Mouse (Mus musculus): ENCODE results near the gene Rpgrip1. TPM values are rescaled to one million over a fixed set of nuclear protein-coding genes. Genes with fewer than 3 reads are reported as not detected.

Rpgrip1 gene
- total RNA-seq, 2 experiments from 2014 or later = not detected

DNA sequence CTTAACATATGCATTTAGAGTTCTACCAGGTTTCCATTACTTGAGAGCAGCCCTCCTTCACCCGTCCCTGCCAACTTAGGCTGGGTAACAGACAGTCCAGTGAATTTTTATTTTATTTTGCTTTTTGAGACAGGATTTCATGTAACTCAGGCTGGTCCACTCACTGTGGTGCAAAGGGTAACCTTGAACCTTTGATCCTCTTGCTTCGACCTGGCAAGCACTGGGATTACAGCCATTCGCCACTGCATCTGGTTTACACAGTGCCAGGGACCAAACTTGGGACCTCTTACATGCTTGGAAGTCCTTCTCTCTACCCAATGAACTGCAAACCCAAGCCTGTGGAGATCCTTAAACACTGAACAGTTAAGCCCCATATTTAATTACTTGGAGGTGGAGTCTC, 14.1 kb downstream of the Rpgrip1 start:
- TF ChIP-seq CTCF (IDR thresholded peaks at IDR 0.05) = no peak
- Histone ChIP-seq H3K27ac (no peak overlapping the region), H3K4me3 (no peak overlapping the region)
- intact Hi-C loops (cut with DNase I) = no loop called here
- no peak for DNase-seq

DNA sequence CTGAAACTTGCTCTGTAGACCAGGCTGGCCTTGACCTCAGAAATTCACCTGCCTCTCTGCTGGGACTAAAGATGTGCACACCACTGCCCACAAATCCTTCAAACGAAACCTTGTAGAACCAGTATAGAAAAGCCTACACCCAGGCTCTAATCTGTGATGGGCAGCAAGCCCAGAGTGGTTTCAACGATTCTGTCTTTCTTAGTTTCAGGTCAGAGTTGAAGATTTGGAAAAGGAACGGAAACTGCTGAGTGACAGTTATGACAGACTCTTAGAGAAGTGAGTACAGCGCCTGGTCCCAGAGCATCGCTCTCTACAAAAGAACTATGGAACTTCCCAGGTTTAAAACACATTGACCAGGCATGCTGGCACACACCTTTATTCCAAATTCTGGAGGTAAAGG, 23.1 kb downstream of the Rpgrip1 start:
- TF ChIP-seq CTCF (IDR thresholded peaks at IDR 0.05) = no peak
- DNase-seq = no peak
- H3K4me3 ChIP-seq = no peak overlapping the region
- no peak overlapping the region for H3K27ac ChIP-seq
- intact Hi-C loops (cut with DNase I) = no loop called here

DNA sequence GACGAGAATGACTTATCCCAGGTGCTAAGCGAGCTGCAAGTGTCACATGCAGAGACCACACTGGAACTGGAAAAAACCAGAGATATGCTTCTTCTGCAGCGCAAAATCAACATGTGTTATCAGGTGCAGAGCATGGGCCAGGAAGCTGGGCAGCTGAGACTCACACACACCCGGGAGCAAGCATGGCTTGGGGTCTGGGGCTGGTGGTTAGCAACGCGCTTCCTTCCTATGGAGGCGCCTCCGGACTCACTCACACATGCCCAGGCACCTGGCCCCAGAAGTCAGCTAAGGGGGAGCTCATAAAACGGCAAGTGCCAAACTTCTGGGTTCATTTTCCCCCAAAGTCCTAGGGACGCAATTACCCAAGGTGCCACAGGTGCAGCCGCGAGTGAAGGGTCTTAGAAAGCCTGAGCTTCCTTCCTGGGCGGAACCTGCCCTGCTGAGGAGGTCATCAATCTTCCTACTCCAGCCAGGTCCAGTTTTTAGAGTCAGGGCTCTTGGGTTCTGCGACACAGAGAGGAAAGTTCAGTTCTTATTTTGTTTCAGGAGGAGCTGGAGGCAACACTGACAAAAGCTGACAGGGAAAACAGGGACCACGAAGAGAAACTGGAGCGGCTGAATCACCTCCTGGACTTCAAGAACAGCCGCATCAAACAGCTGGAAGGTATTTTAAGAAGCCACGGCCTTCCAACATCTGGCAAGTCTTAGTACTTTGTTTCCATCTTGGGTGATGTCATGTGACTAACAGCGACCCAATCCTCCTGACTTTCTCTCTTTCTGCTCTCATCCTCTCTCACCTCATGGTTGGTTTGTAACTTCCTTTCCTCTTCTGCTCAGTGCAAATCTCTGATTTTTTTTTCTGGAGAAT, 30.3 kb downstream of the Rpgrip1 start:
- no peak for DNase-seq
- no peak for TF ChIP-seq CTCF (IDR thresholded peaks at IDR 0.05)
- no peak overlapping the region for H3K27ac ChIP-seq
- H3K4me3 ChIP-seq = peak overlapping the region; percentile 41
- intact Hi-C loops (cut with DNase I) = no loop called here

DNA sequence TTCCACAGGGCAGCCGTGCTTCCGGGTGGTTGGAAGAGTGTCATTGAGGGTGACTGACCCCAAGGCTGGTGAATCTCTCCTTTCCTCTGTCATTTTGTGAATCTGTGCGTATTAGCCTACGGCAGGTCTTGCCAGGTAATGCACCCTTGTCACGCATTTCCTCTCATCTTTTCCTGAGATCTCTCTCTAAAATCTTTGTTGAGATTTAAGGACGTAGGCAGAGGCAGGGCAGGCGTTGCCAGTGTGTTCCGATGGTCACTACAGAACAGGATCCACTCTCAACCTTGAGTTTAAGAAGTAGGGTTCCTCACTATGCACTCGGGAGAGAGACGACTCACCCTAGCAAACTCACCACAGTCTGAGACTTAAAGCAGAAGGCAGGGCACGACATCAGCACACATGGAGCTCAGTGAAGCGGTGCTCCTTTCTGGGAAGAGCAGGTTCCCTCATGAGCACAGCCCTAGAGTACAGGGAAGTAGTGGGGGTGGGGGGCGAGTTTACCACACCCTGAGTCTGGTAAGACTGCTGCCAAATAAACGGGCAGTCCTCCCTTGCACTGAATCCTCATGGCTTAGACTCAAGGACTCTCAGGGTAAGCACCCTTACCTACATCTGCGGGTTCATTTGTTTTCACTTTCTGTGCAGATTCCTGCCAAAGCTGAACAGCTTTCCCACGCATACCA, 31.1 kb downstream of the Rpgrip1 start:
- no peak for TF ChIP-seq CTCF (IDR thresholded peaks at IDR 0.05)
- intact Hi-C loops (cut with DNase I) = no loop called here
- DNase-seq = no peak
- peak overlapping the region; percentile 41 for H3K4me3 ChIP-seq
- no peak overlapping the region for H3K27ac ChIP-seq

DNA sequence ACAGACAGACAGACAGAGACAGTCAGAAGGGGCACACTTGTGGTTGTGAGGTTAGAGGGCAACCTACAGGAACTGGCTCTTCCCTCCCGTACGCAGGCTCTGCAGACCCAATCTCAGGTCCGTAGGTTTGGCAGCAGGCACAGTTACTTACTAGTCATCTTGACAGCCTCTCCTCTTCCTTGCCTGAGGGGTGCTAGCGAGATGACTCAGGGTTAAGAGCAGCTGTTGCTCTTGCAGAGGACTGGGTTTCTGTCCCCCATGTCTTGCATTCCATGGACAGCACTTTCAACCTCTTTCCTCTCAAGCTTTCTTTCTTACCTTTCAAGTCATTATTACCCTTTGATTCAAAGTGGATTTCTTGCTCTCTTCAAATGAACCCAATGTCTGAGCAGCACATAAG, 33.7 kb downstream of the Rpgrip1 start:
- intact Hi-C loops (cut with DNase I) = no loop called here
- H3K27ac ChIP-seq = no peak overlapping the region
- no peak for TF ChIP-seq CTCF (IDR thresholded peaks at IDR 0.05)
- DNase-seq = no peak
- no peak overlapping the region for H3K4me3 ChIP-seq

DNA sequence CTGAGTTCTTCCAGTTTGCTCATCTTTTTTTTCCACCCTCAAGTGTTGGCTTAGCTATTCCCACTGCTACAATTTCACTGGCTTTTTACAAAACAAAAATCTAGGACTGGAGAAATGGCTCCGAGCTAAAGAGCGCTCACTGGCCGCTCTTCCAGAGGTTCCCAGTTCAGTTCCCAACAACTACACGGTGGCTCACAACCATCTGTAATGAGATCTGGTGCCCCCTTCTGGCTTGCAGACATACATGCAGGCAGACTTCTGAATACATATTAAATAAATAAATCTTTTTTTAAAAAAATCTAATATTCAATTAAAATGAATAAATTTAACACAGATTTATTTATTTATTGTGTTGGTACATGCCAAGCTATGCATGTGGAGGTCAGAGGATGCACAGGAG, 36.0 kb downstream of the Rpgrip1 start:
- no peak overlapping the region for H3K4me3 ChIP-seq
- H3K27ac ChIP-seq = no peak overlapping the region
- intact Hi-C loops (cut with DNase I) = no loop called here
- TF ChIP-seq CTCF (IDR thresholded peaks at IDR 0.05) = peak; percentile 47
- DNase-seq = no peak

DNA sequence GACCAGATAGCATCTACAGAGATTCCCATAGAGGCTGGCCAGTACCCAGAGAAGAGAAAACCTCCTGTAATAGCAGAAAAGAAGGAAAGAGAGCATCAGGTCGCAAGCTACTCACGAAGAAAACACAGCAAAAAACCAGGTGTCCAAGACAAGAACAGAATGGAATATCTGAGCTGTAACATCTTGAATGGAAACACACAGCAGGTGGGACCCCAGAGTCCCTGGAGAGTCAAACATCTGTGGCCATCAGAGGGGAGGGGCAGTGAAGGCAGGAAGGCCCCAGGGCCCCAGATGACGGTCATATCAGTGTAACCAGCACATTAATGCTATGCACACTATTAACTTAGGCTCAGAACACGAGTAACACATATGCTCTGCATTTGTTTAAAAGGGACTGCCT, 39.4 kb downstream of the Rpgrip1 start:
- DNase-seq = no peak
- no peak for TF ChIP-seq CTCF (IDR thresholded peaks at IDR 0.05)
- intact Hi-C loops (cut with DNase I) = no loop called here
- Histone ChIP-seq H3K27ac (no peak overlapping the region), H3K4me3 (no peak overlapping the region)

DNA sequence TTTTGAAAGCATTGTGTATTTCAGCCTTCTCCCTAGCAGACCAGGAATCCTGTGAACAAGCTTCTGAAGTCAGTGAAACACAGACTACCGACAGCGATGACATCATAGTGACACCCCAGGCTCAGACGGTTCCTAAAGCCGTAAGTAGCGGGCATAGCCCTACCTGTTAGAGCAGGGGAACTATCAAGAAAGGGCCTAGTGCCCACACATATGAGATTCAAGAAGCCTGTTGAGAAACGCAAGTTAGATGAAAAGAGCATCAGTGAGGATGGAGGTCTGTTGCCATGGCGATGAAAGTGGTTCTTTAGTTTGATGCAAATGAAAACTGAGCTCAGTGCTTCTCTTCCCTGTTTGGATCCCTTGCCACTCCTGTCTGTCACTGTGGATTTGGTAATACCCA, 41.7 kb downstream of the Rpgrip1 start:
- intact Hi-C loops (cut with DNase I) = no loop called here
- TF ChIP-seq CTCF (IDR thresholded peaks at IDR 0.05) = no peak
- H3K27ac ChIP-seq = no peak overlapping the region
- DNase-seq = no peak
- H3K4me3 ChIP-seq = no peak overlapping the region

DNA sequence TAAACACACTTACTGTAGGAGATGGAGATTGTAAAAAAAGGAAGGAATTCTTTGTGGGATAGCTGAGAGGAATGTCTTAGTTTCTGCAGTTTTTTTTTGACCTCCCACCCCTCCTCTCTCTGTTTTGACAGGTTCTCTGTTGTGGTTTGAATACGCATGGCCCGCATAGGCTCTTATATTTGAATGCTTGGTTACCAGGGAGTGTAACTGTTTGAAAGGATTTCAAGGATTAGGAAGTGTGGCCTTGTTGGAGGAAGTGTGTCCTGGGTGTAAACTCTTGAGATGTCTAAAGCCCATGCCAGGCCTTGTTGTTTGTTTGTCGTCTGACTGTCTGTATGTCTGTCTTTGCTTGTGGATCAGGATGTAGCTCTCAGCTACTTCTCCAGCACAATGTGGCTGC, 42.1 kb downstream of the Rpgrip1 start:
- no peak for DNase-seq
- Histone ChIP-seq H3K27ac (no peak overlapping the region), H3K4me3 (no peak overlapping the region)
- no peak for TF ChIP-seq CTCF (IDR thresholded peaks at IDR 0.05)
- intact Hi-C loops (cut with DNase I) = no loop called here

DNA sequence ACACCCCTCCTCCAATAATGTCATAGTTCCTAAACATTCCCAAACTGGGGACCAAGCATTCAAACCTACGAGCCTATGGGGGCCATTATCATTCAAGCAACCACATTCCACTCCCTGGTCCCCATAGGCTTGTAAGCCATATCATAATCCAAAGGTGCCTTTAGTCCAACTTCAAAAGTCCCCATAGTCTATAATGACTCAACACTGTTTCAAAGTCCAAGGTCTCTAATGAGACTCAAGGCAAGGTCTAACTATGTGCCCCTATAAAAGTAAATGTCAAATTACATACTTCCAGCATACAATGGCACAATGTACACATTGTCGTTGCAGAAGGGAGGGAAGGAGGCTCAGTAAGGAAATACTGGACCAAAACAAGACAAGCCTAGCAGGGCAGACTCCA, 44.5 kb downstream of the Rpgrip1 start:
- TF ChIP-seq CTCF (IDR thresholded peaks at IDR 0.05) = no peak
- Histone ChIP-seq H3K4me3 (no peak overlapping the region), H3K27ac (no peak overlapping the region)
- intact Hi-C loops (cut with DNase I) = no loop called here
- no peak for DNase-seq

DNA sequence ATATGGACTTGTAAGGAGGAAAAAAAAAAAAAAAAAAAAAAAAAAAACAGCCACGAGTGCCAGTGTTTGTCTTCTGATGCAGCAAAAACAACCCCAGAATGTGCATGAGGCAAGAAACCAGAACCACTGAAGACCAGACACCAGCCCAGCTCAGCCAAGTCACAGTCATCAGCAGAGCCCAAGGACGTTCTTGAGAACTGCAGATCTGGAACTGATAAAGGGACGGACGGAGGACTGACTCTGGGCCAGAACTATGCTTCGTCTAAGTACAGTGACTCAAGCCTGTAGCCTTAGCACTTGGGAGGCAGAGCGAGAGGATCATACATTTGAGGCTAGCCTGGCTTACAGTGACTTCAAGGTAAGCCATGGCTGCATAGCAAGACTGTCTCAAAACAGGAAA, 50.4 kb downstream of the Rpgrip1 start:
- TF ChIP-seq CTCF (IDR thresholded peaks at IDR 0.05) = no peak
- DNase-seq = no peak
- intact Hi-C loops (cut with DNase I) = loop anchor here (5.0 kb wide), 1 partner anchor 51 kb away; no protein-coding TSS in a partner anchor
- H3K4me3 ChIP-seq = no peak overlapping the region
- H3K27ac ChIP-seq = no peak overlapping the region

DNA sequence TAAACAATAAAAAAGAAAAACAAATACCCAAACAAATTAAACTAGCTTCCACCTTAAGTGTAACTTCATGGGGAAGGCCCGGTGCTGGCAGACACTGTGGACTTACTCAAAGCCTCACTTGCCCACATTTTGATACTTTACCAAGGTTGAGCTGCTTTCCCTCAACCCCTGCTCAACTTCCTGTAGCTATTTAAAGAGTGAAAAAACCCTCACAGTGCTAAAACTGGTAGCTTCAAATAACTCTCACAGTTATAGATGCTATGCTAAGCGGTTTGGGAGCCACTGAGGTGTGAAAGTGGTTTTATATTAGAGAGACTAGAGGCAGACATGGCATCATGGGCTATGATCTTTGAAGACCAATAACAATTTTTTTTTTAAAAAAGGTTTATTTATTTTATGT, 56.1 kb downstream of the Rpgrip1 start:
- Histone ChIP-seq H3K4me3 (no peak overlapping the region), H3K27ac (no peak overlapping the region)
- no peak for DNase-seq
- TF ChIP-seq CTCF (IDR thresholded peaks at IDR 0.05) = no peak
- intact Hi-C loops (cut with DNase I) = no loop called here

DNA sequence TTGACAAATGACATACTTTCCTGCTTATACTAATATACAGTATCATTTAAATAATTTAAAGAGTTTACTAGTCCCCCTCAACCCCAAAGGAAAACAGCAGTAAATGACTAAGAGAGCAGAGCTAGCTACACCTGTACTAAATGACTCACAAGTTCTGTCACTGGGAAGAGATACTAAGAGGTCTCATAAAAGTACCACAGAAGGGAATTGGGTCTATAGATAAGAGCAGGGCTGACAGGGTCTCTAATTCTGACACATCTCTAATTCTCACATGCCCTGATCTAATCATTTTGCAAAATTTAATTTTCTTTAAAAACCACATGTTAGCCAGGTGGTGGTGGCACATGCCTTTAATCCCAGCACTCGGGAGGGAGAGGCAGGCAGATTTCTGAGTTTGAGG, 78.3 kb downstream of the Rpgrip1 start:
- no peak for TF ChIP-seq CTCF (IDR thresholded peaks at IDR 0.05)
- DNase-seq = no peak
- intact Hi-C loops (cut with DNase I) = no loop called here
- H3K27ac ChIP-seq = no peak overlapping the region
- H3K4me3 ChIP-seq = no peak overlapping the region

DNA sequence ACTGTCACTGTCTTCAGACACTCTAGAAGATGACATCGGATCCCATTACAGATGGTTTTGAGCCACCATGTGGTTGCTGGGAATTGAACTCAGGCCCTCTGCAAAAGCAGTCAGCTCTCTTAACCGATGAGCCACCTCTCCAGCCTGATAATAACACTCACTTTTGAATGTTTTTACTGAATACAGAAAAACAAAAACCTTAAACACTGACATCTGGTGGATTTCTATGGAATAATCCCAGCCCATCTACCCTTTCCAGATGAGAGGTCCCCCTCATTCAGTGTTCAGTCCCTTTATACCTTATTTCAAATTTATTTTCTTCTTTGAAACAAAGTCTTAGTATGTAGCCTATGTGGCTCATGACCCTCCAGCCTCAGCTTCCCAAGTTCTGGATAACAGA, 79.0 kb downstream of the Rpgrip1 start:
- peak; percentile 34 for TF ChIP-seq CTCF (IDR thresholded peaks at IDR 0.05)
- H3K27ac ChIP-seq = no peak overlapping the region
- intact Hi-C loops (cut with DNase I) = no loop called here
- H3K4me3 ChIP-seq = no peak overlapping the region
- no peak for DNase-seq

Measured in gastrocnemius, adult 2 months (tissue).